Mouse (Mus musculus): ENCODE data around the gene Numbl. TPM values are rescaled to one million over a fixed set of nuclear protein-coding genes. Genes with fewer than 3 reads are reported as not detected.
A peak's percentile ranks its signal among the peaks of the same experiment; 100 is the strongest.

The Numbl gene
- polyA plus RNA-seq, 1 experiment, result 56.7 TPM

- TF ChIP-seq POLR2A (IDR thresholded peaks at IDR 0.05; ENCODE audit: borderline replicate concordance, insufficient read depth, low read length) (no peak), CTCF (IDR thresholded peaks at IDR 0.05; ENCODE audit: borderline replicate concordance, insufficient read depth, low read depth, low read length) (peak; percentile 56)
- no peaks in the 10 kb centered on the region for H3K27me3 ChIP-seq (ENCODE audit: control insufficient read depth, insufficient read depth, low read length)
- H3K4me3 ChIP-seq (replicated peaks; ENCODE audit: insufficient read depth, low read depth, low read length), result no peak overlapping the region
- no peak overlapping the region for H3K27ac ChIP-seq (ENCODE audit: insufficient read depth, low read length)
- peak in 1 of 2 experiments; percentile 33 for DNase-seq
- peaks cover 10% of the 10 kb centered on the region; the same call in 1 of the 2 replicates for H3K4me1 ChIP-seq (ENCODE audit: control insufficient read depth, insufficient read depth, low read length)
- WGBS, result 55% methylated on average over 3 of the region's 3 CpGs
These were observed 2.5 kb upstream of the Numbl start for GRCm38 (mm10) chr7:27255721-27256120.

GRCm38 (mm10) chr7:27257046-27257851, 984 bp upstream of the Numbl start:
- Histone ChIP-seq H3K4me1 (ENCODE audit: control insufficient read depth, insufficient read depth, low read length) (peaks cover 21% of the 10 kb centered on the region), H3K27me3 (ENCODE audit: control insufficient read depth, insufficient read depth, low read length) (no peaks in the 10 kb centered on the region), H3K27ac (ENCODE audit: insufficient read depth, low read length) (peak overlapping the region; percentile 76), H3K4me3 (replicated peaks; ENCODE audit: insufficient read depth, low read depth, low read length) (peak overlapping the region; percentile 21)
- peak; percentile 78 to 81 for DNase-seq
- TF ChIP-seq POLR2A (IDR thresholded peaks at IDR 0.05; ENCODE audit: borderline replicate concordance, insufficient read depth, low read length) (no peak), CTCF (IDR thresholded peaks at IDR 0.05; ENCODE audit: borderline replicate concordance, insufficient read depth, low read depth, low read length) (no peak)
- 5% methylated on average over 27 of the region's 27 CpGs for WGBS

- WGBS, result 0% methylated on average over 6 of the region's 6 CpGs
- Histone ChIP-seq H3K4me3 (replicated peaks; ENCODE audit: insufficient read depth, low read depth, low read length) (peak overlapping the region; percentile 84), H3K27ac (ENCODE audit: insufficient read depth, low read length) (peak overlapping the region; percentile 84), H3K4me1 (ENCODE audit: control insufficient read depth, insufficient read depth, low read length) (peaks cover 21% of the 10 kb centered on the region), H3K27me3 (ENCODE audit: control insufficient read depth, insufficient read depth, low read length) (no peaks in the 10 kb centered on the region)
- peak in 1 of 2 experiments; percentile 55 for DNase-seq
- TF ChIP-seq POLR2A (IDR thresholded peaks at IDR 0.05; ENCODE audit: borderline replicate concordance, insufficient read depth, low read length), result no peak
These were observed 405 bp upstream of the Numbl start for GRCm38 (mm10) chr7:27257852-27258204.

- peak; percentile 46 to 53 for DNase-seq
- WGBS, result 0% methylated on average over 9 of the region's 9 CpGs
- TF ChIP-seq POLR2A (IDR thresholded peaks at IDR 0.05; ENCODE audit: borderline replicate concordance, insufficient read depth, low read length) (no peak), CTCF (IDR thresholded peaks at IDR 0.05; ENCODE audit: borderline replicate concordance, insufficient read depth, low read depth, low read length) (no peak)
These were observed 1.1 kb downstream of the Numbl start for GRCm38 (mm10) chr7:27259271-27259721.

GRCm38 (mm10) chr7:27259771-27260170, 1.5 kb downstream of the Numbl start:
- peak overlapping the region; percentile 84 for H3K4me3 ChIP-seq (replicated peaks; ENCODE audit: insufficient read depth, low read depth, low read length)
- TF ChIP-seq POLR2A (IDR thresholded peaks at IDR 0.05; ENCODE audit: borderline replicate concordance, insufficient read depth, low read length) (no peak), CTCF (IDR thresholded peaks at IDR 0.05; ENCODE audit: borderline replicate concordance, insufficient read depth, low read depth, low read length) (no peak)
- peak overlapping the region; percentile 92; the same call in 1 of the 2 replicates for H3K27ac ChIP-seq (ENCODE audit: insufficient read depth, low read length)
- no peaks in the 10 kb centered on the region for H3K27me3 ChIP-seq (ENCODE audit: control insufficient read depth, insufficient read depth, low read length)
- DNase-seq, result peak in 1 of 2 experiments; percentile 43
- 0% methylated on average over 5 of the region's 5 CpGs for WGBS
- peaks cover 21% of the 10 kb centered on the region for H3K4me1 ChIP-seq (ENCODE audit: control insufficient read depth, insufficient read depth, low read length)

More at GRCm38 (mm10) chr7:27259271-27259721, 1.1 kb downstream of the Numbl start:
- Histone ChIP-seq H3K4me1 (ENCODE audit: control insufficient read depth, insufficient read depth, low read length) (peaks cover 21% of the 10 kb centered on the region), H3K27ac (ENCODE audit: insufficient read depth, low read length) (peak overlapping the region; percentile 92), H3K27me3 (ENCODE audit: control insufficient read depth, insufficient read depth, low read length) (no peaks in the 10 kb centered on the region), H3K4me3 (replicated peaks; ENCODE audit: insufficient read depth, low read depth, low read length) (peak overlapping the region; percentile 84)

GRCm38 (mm10) chr7:27260856-27261255, 2.6 kb downstream of the Numbl start:
- Histone ChIP-seq H3K4me1 (ENCODE audit: control insufficient read depth, insufficient read depth, low read length) (peaks cover 21% of the 10 kb centered on the region), H3K4me3 (replicated peaks; ENCODE audit: insufficient read depth, low read depth, low read length) (peak overlapping the region; percentile 84), H3K27me3 (ENCODE audit: control insufficient read depth, insufficient read depth, low read length) (no peaks in the 10 kb centered on the region), H3K27ac (ENCODE audit: insufficient read depth, low read length) (0 out of 2 replicates have a peak overlapping the region, but pooled peaks have one; percentile 20)
- no peak for TF ChIP-seq CTCF (IDR thresholded peaks at IDR 0.05; ENCODE audit: borderline replicate concordance, insufficient read depth, low read depth, low read length)
- no peak for TF ChIP-seq POLR2A (IDR thresholded peaks at IDR 0.05; ENCODE audit: borderline replicate concordance, insufficient read depth, low read length)
- WGBS, result 12% methylated on average over 7 of the region's 7 CpGs
- peak; percentile 54 to 63 for DNase-seq

- WGBS, result 52% methylated on average over 6 of the region's 6 CpGs
- Histone ChIP-seq H3K4me1 (ENCODE audit: control insufficient read depth, insufficient read depth, low read length) (peaks cover 21% of the 10 kb centered on the region), H3K27ac (ENCODE audit: insufficient read depth, low read length) (no peak overlapping the region), H3K27me3 (ENCODE audit: control insufficient read depth, insufficient read depth, low read length) (no peaks in the 10 kb centered on the region), H3K4me3 (replicated peaks; ENCODE audit: insufficient read depth, low read depth, low read length) (no peak overlapping the region)
- DNase-seq, result no peak
- no peak for TF ChIP-seq POLR2A (IDR thresholded peaks at IDR 0.05; ENCODE audit: borderline replicate concordance, insufficient read depth, low read length)
- no peak for TF ChIP-seq CTCF (IDR thresholded peaks at IDR 0.05; ENCODE audit: borderline replicate concordance, insufficient read depth, low read depth, low read length)
These were observed 3.7 kb downstream of the Numbl start for GRCm38 (mm10) chr7:27261888-27262287.

GRCm38 (mm10) chr7:27264761-27265160, 6.5 kb downstream of the Numbl start:
- Histone ChIP-seq H3K27me3 (ENCODE audit: control insufficient read depth, insufficient read depth, low read length) (no peaks in the 10 kb centered on the region), H3K4me3 (replicated peaks; ENCODE audit: insufficient read depth, low read depth, low read length) (no peak overlapping the region), H3K4me1 (ENCODE audit: control insufficient read depth, insufficient read depth, low read length) (peaks cover 17% of the 10 kb centered on the region), H3K27ac (ENCODE audit: insufficient read depth, low read length) (no peak overlapping the region)
- no peak for TF ChIP-seq CTCF (IDR thresholded peaks at IDR 0.05; ENCODE audit: borderline replicate concordance, insufficient read depth, low read depth, low read length)
- TF ChIP-seq POLR2A (IDR thresholded peaks at IDR 0.05; ENCODE audit: borderline replicate concordance, insufficient read depth, low read length), result no peak
- DNase-seq, result no peak
- 94% methylated on average over 12 of the region's 12 CpGs for WGBS

Data from cerebellum, adult 2 months (tissue).